Mouse (Mus musculus) ES-E14 (cell line): ENCODE measurements at regions not wholly inside any gene's neighbourhood (a gene's known extent, or its start where the extent isn't known, plus 50 kb on each side); places are given as distances from the start of the nearest gene placed in this dataset.

Experiments used
- CHD2 ChIP-seq: IDR thresholded peaks from 2 replicates; pipeline ENCODE4 v1.6.1; 2014; ENCODE audit warnings: mild to moderate bottlenecking, low read depth, low read length, inconsistent platforms
- HCFC1 ChIP-seq: IDR thresholded peaks from 2 replicates; pipeline ENCODE4 v1.6.1; 2012; ENCODE audit warnings: low read length, inconsistent platforms, borderline replicate concordance; ENCODE audit not compliant: insufficient read depth
- MAFK ChIP-seq: IDR thresholded peaks from 2 replicates; pipeline ENCODE4 v1.6.1; 2014; ENCODE audit warnings: mild to moderate bottlenecking, low read depth, low read length, inconsistent platforms; ENCODE audit not compliant: insufficient read depth
- ZC3H11A ChIP-seq: IDR thresholded peaks from 2 replicates; pipeline ENCODE4 v1.6.1; 2012; ENCODE audit warnings: low read depth, mild to moderate bottlenecking, inconsistent platforms, low read length, borderline replicate concordance
- ZNF384 ChIP-seq: IDR thresholded peaks from 2 replicates; pipeline ENCODE4 v1.6.1; 2012; ENCODE audit warnings: low read depth, low read length, inconsistent platforms

- TF ChIP-seq ZNF384 (no peak), HCFC1 (no peak), ZC3H11A (no peak), CHD2 (no peak), MAFK (no peak)
These were observed 111.7 kb downstream of the Mbl2 start for GRCm38 (mm10) chr19:30344401-30344800.
